Mouse (Mus musculus) thymus, postnatal 36 days (tissue): ENCODE measurements around the gene Tnfsf13.

Experiments
- DNase-seq, 2 experiments: peaks; one replicate each; pipeline ENCODE4 v3.0.0; 2022; ENCODE audit warnings: mixed read lengths in 2 of 2

Gene Tnfsf13

DNA sequence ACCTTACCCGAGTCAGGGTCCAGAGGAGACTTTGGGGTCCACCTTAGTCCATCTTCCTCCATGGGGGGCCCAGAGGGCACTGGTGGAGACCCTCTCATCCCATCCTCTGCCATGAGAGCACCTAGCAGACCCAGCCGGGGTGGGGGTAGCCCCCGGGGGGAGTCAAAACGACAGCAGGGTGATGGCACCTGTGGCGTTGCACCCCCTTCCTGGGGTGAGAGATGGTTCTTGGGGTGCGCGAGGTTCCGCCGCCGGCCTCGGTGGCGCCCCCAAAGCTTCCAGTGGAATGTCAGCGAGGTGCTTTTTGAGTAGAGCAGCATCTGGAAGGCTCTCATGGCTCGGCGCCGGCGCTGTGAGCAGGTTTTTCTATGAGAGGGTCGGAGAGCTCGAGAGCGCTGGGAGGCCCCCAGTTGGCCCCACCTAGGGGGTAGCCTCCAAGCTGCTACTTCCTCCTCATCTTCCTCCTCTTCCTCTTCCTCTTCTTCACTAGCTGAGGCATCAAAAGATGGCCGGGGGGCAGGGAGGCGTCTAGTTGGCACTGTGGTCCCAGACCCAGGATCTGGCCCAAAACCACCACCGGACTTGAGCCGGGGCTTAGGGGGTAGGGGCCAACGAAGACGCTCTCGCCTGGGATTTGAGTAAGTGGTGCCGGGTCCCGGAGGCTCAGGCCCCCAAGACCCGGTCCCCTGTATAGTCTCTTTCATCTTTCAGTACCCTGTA, 5.3 kb downstream of the Tnfsf13 start:
- no peak for DNase-seq

DNA sequence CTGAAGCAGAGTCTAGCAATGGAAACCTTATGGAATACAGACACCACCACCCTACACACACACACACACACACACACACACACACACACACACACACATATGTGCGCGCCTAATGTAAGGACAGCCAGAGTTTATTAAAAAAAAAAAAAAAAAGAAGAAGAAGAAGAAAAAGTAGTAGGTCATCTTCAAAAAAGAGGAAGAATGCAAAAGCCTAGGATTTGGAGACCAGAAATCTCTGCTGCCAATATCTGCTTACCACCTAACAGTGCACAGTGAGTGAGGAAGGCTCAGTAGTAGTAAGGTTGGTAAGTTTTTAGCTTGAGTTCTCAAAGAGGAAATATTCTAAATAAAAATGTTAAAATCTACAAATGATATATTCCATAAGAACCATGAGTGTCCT, 6.4 kb downstream of the Tnfsf13 start:
- no peak for DNase-seq

DNA sequence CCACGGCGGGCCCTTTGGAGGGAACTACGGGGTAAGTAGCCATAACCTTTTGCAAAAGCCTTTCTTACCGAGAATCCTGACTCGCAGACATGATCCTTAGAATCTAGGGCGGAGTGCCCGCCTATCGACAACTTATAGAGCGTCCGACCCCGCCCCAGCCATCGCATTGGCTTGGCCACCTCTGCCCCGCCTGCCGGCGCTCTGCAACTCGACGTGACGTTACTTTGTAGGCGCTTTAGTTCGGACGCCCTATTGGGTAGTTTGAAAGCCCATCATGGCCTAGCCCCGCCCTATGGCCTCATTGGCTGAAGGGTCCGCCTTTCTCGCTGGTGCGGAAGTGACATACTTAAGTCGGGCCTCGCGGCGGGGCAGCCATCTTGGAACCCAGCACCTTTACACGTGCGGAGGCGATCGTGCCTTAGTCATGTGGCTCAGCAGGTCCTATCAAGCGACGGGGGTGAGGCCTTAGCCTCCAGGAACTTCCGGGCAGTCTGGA, 13.3 kb downstream of the Tnfsf13 start, which contains the start of gene Eif4a1:
Gene Eif4a1 (minus strand): TSS at position 213 of the 496 bp plus-strand sequence.
- peak; percentile 99 to 100 for DNase-seq

DNA sequence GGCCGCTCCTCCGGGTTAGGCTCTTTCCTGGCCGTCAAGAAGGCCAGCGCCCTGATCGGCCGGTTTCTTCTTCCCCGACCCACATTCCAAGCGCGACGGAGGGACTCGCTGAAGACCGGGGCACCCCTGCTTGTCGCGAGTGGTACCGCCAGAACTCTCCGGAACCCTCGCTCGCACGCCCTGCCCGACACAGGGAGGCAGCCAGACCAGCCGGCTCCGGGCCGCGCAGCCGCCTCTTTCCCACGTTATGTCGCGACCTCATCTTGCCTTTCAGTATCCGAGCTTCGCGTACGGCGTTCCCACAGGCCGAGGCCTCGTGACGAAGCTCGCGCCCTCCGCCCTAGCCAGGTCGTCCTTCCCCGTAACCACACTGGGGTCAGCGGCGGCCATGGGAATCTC, 13.9 kb downstream of the Tnfsf13 start:
- no peak for DNase-seq

- DNase-seq: peak; percentile 95 to 96
Observed at GRCm38 (mm10) chr11:69670786-69671725, 14.5 kb downstream of the Tnfsf13 start.

DNA sequence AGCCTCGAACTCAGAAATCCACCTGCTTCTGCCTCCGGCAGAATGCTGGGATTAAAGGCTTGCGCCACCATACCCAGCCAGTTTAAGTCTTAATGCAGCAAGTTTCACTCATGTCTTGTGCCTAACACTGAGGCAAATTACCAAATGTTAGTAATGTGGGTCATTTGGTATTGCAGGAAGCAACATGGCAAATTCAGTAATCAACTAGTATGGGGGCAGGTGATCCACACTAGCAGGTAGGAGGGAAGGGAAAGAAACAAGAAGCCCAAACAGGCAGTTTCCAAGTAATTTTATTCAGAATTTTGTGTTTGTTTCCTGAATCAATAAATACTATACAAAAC, 18.9 kb downstream of the Tnfsf13 start:
- DNase-seq: no peak

DNA sequence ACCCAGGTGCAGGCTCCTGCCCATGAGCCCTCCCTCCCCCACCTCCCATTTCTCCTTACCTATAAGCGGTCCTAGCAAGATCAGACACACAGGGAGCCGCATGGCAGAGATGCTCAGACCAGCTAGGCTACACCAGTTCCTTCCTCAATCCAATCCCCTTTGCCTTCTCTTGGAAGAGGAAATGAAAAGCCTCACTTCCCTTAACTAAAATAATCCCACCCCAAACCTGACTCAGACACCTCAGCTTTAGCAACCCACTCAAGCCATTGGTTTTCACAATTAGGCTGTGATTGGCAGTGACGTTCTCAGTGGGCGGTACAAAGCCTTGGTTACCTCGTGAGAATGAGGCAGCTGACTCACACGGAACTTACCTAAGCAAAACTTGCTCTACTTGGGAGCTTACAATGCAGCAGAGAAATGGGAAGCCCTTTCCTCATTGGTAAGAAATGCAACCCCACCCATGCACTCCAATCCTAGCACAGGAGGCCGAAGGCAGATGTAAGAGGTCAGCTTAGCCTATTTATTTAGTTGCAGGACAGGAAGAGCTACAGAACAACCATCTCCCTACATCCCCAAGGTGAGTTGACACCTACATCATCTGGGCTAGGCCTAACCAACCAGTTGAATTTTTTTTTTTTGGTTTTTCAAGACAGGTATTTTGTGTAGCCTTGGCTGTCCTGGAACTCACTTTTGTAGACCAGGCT, 19.5 kb downstream of the Tnfsf13 start, which contains the start of gene Cd68:
Gene Cd68 (minus strand): TSS at position 193 of the 704 bp plus-strand sequence.
- DNase-seq: peak in 1 of 2 experiments; percentile 30

GRCm38 (mm10) chr11:69665457-69665960, 20.1 kb downstream of the Tnfsf13 start:
- DNase-seq: peak in 1 of 2 experiments; percentile 21

DNA sequence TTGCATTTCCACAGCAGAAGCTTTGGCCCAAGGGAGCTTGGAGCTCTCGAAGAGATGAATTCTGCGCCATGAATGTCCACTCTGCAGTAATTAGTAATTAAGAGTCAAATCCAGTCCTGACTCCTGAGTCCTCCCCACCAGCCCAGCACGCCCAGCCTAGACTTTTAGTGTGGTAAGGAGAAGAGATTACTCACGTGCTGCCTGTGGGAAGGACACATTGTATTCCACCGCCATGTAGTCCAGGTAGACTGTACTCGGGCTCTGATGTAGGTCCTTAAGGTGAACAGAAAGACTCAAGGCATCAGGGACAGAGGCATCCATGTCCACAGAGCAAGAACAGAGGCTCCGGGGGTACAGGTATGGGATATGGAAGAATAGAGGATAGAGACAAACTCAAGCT, 20.7 kb downstream of the Tnfsf13 start:
- no peak for DNase-seq

GRCm38 (mm10) chr11:69663795-69664194, 21.8 kb downstream of the Tnfsf13 start:
- DNase-seq: no peak

DNA sequence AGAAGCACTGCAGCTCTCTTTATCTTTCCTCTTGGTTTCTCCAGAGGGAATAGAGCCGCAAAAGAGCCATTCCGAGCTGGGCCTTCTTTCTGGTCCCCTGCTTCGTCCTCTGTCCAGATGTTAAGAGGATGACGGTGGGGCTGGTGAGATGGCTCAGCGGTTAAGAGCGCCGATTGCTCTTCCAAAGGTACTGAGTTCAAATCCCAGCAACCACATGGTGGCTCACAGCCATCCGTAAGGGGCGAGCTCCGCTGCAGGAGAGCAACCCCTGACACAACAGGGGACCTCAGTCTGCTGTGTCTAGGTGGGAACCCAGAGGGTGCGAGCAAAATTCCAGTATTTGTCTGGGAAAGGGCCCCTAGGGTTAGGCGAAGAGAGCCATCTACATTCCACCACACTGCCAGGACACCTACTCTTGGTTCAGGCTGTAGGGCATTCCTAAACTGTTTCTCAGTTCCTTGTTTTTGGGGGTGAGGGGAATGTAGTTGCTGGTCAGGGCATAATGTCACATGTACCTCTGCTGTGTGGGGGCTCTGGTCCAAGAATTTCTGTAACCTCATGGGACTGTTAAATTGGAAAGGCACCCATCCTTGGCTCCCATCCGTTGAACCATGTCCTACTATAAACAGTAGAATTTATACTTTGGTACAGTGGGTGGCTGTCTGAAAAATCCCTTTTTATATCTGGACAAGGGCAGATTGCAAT, 22.5 kb downstream of the Tnfsf13 start:
- DNase-seq: peak in 1 of 2 experiments; percentile 46

DNA sequence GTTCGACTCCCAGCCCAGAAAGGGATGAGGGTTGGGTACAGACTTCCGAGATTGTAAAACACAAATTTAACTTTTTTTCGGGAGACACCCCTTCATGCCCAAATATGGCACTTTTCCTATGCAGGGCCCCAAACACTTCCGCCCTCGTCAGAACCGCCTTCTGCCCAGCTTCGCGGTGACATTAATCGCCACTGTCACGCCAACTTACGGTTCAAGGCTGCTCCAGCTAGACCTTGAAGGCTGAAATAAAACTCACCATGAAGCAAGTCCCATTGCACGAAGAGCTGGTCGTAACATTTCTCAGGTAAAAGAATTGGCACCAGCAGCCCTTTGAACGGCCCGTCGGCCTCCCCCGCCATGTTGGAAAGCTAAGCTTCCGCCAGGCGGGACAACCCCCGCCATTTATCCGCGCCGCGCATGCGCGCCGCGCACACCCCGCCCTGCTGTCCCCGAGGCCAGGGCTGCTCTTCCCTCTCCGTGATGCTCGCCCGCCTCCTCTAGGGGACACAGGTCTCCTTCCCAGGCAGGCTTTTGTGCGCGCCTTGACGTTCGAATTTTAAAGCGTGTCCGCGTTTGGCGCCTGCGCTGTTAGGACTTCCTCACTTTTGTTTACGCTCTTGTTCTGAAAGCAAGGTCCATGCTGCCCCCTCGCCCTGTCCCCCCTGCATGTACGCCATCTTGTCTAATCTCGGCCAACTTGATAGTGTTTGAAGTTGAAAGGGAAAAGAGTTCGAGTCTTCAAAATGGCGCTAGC, 23.2 kb downstream of the Tnfsf13 start, which contains the start of gene Mpdu1:
Gene Mpdu1 (minus strand): TSS at position 430 of the 754 bp plus-strand sequence.
- DNase-seq: peak; percentile 93 to 96

- no peak for DNase-seq
Observed at GRCm38 (mm10) chr11:69661221-69661881, 24.2 kb downstream of the Tnfsf13 start.

DNA sequence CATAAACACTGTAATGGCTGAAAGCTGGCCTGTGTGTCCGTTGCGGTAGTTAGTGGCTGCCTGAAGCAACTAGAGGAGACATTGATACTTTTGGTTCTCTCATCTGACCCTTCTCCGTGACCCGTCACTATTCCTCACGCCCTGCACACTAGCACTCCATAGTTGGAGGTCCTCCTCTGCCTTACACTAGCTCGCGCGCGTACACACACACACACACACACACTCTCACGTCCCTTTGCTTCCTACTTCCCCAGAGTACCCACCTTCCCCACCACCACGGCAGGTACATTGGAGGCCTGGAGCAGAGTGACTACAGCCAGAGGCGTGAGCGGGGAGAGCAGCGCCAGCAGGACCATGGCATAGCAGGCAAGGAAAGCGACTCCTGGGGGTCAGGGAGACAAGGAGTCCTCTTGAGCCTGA, 28.1 kb downstream of the Tnfsf13 start:
- no peak for DNase-seq

- DNase-seq: peak; percentile 48
Observed at GRCm38 (mm10) chr11:69656617-69657461, 28.7 kb downstream of the Tnfsf13 start.

DNA sequence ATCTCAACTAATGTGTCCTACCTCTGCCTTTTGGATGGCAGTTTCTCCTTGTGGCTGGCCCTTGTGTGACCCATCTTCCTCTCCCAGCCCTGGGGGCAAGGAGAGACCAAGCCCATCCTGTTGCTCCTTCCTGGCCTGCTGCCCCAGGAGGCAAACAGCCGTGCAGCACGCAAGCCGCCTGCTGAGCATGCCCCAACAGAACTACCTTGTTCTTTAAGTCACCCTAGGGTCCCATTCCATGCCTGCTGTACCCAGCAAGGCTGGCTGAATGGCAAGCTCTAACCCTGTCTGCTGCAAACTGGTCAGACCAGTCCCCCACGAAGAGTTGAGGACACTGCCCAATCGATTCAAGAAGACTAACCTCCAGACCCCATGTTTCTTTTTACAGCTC, 29.5 kb downstream of the Tnfsf13 start:
- no peak for DNase-seq

DNA sequence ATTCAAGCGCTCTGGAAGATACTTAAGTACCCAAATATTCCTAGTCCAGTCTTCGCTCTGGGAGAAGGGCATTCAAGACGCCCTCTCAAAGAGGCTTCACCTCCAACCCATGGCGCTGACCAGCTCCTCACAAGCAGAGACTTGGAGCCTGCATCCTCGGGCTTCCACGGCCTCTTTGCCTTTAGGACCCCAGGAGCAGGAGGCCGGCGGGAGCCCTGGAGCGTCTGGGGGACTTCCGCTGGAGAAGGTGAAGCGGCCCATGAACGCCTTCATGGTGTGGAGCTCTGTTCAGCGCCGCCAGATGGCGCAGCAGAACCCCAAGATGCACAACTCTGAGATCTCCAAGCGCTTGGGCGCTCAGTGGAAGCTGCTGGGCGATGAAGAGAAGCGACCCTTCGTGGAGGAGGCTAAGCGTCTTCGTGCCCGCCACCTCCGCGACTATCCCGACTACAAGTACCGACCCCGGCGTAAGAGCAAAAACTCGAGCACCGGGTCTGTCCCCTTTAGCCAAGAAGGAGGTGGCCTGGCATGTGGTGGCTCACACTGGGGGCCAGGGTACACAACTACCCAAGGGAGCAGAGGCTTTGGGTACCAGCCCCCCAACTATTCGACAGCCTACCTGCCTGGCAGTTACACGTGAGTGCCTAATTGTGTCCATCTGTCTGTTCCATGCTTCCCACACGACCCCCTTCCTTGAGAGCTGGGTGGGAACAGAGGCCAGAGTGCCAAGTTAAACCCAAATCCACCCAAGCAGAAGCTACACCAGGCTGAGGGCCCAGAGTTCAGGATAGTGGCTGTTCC, 30.1 kb downstream of the Tnfsf13 start, which contains the start of gene Sox15:
Gene Sox15 (plus strand): TSS at position 51 of the 801 bp plus-strand sequence.
- DNase-seq: peak; percentile 25 to 44

GRCm38 (mm10) chr11:69654760-69655159, 30.8 kb downstream of the Tnfsf13 start:
- no peak for DNase-seq

DNA sequence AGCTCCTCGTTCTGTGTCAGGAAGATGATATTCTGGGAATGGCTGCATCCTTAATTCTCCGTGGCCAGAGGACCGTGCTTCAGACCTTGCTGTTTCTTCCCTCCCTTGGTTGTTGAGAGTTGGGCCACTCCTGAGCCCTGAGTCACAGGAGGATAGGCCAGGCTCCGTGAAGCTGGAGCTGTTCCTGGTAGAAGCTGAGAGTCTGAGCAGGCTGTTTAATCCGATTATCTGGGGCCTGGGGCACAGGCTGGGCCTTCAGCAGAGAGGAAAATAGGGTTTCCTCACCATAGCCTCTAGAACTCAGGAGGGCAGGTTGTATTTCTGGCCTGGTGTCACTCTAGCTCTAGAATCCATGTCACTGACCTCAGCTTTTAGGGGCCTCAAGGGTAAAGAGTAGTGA, 32.2 kb downstream of the Tnfsf13 start:
- DNase-seq: no peak
